Mouse (Mus musculus) embryonic facial prominence, embryonic 15.5 days (tissue): ENCODE results near the gene Gak. TPM values are rescaled to one million over a fixed set of nuclear protein-coding genes. Genes with fewer than 3 reads are reported as not detected.
A peak's percentile ranks its signal among the peaks of the same experiment; 100 is the strongest.

ENCODE experiments used
- ATAC-seq: fragments of 200-750 bp; cut with Nextera tagmentation; 2 replicates; pipeline ENCODE4 v1.8.0; 2017; ENCODE audit warnings: low read depth, moderate TSS enrichment; ENCODE audit not compliant: insufficient number of reproducible peaks, low FRiP score, low TSS enrichment
- H3K27ac ChIP-seq: fragments of 300-500 bp; sonication (generic); replicated peaks from 2 replicates; pipeline ENCODE4 v1.5.1; 2015; ENCODE audit warnings: mild to moderate bottlenecking, inconsistent platforms
- H3K27me3 ChIP-seq: fragments of 300-500 bp; sonication (generic); 2 replicates; pipeline ENCODE4 v1.6.1; 2015; ENCODE audit warnings: inconsistent platforms
- H3K36me3 ChIP-seq: fragments of 300-500 bp; sonication (generic); 2 replicates; pipeline ENCODE4 v1.6.1; 2015; ENCODE audit warnings: mild to moderate bottlenecking, inconsistent platforms
- H3K4me1 ChIP-seq: fragments of 300-500 bp; sonication (generic); 2 replicates; pipeline ENCODE4 v1.6.1; 2015; ENCODE audit warnings: inconsistent platforms
- H3K4me2 ChIP-seq: fragments of 300-500 bp; sonication (generic); replicated peaks from 2 replicates; pipeline ENCODE4 v1.6.1; 2015; ENCODE audit warnings: mild to moderate bottlenecking, inconsistent platforms
- H3K4me3 ChIP-seq: fragments of 300-500 bp; sonication (generic); replicated peaks from 2 replicates; pipeline ENCODE4 v1.5.1; 2015; ENCODE audit warnings: mild to moderate bottlenecking, inconsistent platforms
- H3K9ac ChIP-seq: fragments of 300-500 bp; sonication (generic); 2 replicates; pipeline ENCODE4 v1.6.1; 2015; ENCODE audit warnings: inconsistent platforms
- H3K9me3 ChIP-seq: fragments of 300-500 bp; sonication (generic); replicated peaks from 2 replicates; pipeline ENCODE4 v1.6.1; 2016; ENCODE audit warnings: inconsistent platforms
- WGBS: fragments of 180-500 bp; shearing (Covaris S2); methylation state at CpG from one replicate; pipeline ENCODE4 v1.1.7; 2015; 5-methylcytosine and 5-hydroxymethylcytosine counted together
- polyA plus RNA-seq: library from polyadenylated mRNA; unstranded; fragments of >200 nt; fragmentation: Nextera tagmentation; extraction: Ambion mirVana; gene quantifications from 2 replicates; pipeline ENCODE4 v1.2.1, GENCODE M21; 2015

Gak gene
- polyA plus RNA-seq, 1 experiment from 2014 or later = 56.4 TPM

DNA sequence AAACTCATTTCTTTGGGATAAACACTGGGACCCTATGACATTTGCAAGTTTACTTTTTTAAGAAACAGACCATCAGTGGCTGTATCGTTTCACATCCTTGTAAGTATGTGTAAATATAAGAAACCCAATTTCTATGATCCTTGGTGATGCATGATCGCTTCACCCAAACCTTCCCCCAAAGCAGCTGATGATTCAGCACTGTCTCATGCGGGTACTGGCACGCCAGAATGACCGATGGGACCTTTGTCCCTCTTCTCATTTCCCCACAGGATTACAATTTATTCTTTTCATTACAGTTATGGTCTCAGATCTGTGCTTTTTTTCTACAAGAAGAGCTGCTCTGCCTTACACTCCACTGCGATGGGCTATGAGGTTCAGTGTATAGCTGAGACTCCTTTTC lies 56.5 kb downstream of the Gak start:
- Histone ChIP-seq H3K9ac (no peak overlapping the region), H3K4me2 (no peak overlapping the region), H3K27me3 (no peaks in the 10 kb centered on the region), H3K36me3 (peaks cover 83% of the 10 kb centered on the region), H3K4me3 (no peak overlapping the region), H3K27ac (no peak overlapping the region), H3K9me3 (no peaks in the 10 kb centered on the region), H3K4me1 (no peaks in the 10 kb centered on the region)
- no peak for ATAC-seq
- WGBS = 93% methylated on average over 6 of the region's 6 CpGs

DNA sequence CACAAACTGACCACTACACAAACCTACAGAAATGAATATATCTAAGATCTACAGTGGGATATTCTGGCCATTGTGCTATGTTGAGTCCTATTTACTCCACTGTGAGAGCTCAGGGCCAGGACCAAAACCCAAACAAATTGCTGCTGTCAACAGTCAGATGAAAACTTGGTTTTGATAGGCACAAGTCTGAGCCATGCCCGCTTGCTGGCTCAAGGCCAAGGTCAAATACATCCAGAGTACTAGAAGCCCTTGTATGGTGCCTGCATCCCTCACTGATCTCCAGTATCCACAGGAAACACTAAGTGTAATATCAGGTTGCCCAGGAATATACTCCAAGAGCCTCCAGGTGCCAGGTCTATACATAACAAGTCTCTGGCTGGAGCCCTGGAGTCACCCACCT lies 58.6 kb downstream of the Gak start:
- H3K4me1 ChIP-seq = no peaks in the 10 kb centered on the region
- H3K27ac ChIP-seq = no peak overlapping the region
- 67% methylated on average over 1 of the region's 1 CpGs for WGBS
- H3K27me3 ChIP-seq = no peaks in the 10 kb centered on the region
- no peak overlapping the region for H3K9ac ChIP-seq
- H3K36me3 ChIP-seq = peaks cover 77% of the 10 kb centered on the region
- no peak overlapping the region for H3K4me3 ChIP-seq
- no peak overlapping the region for H3K4me2 ChIP-seq
- ATAC-seq = no peak
- H3K9me3 ChIP-seq = no peaks in the 10 kb centered on the region

- Histone ChIP-seq H3K9ac (no peak overlapping the region), H3K27me3 (no peaks in the 10 kb centered on the region), H3K4me2 (no peak overlapping the region), H3K9me3 (no peaks in the 10 kb centered on the region), H3K4me1 (no peaks in the 10 kb centered on the region), H3K4me3 (no peak overlapping the region), H3K27ac (no peak overlapping the region), H3K36me3 (peaks cover 51% of the 10 kb centered on the region)
- 89% methylated on average over 2 of the region's 2 CpGs for WGBS
- ATAC-seq = no peak
These were observed 62.5 kb downstream of the Gak start for GRCm38 (mm10) chr5:108567104-108567503.

GRCm38 (mm10) chr5:108566523-108566922 lies 63.0 kb downstream of the Gak start:
- H3K36me3 ChIP-seq = peaks cover 45% of the 10 kb centered on the region
- H3K4me3 ChIP-seq = no peak overlapping the region
- H3K27ac ChIP-seq = no peak overlapping the region
- no peaks in the 10 kb centered on the region for H3K27me3 ChIP-seq
- no peaks in the 10 kb centered on the region for H3K9me3 ChIP-seq
- H3K4me2 ChIP-seq = no peak overlapping the region
- H3K4me1 ChIP-seq = no peaks in the 10 kb centered on the region
- WGBS = 87% methylated on average over 4 of the region's 4 CpGs
- no peak for ATAC-seq
- no peak overlapping the region for H3K9ac ChIP-seq

- Histone ChIP-seq H3K27me3 (no peaks in the 10 kb centered on the region), H3K27ac (no peak overlapping the region), H3K36me3 (peaks cover 34% of the 10 kb centered on the region), H3K4me2 (no peak overlapping the region), H3K9me3 (no peaks in the 10 kb centered on the region), H3K4me1 (no peaks in the 10 kb centered on the region), H3K4me3 (no peak overlapping the region), H3K9ac (no peak overlapping the region)
- WGBS = 94% methylated on average over 2 of the region's 2 CpGs
- ATAC-seq = no peak
These were observed 64.2 kb downstream of the Gak start for GRCm38 (mm10) chr5:108565381-108565780.

DNA sequence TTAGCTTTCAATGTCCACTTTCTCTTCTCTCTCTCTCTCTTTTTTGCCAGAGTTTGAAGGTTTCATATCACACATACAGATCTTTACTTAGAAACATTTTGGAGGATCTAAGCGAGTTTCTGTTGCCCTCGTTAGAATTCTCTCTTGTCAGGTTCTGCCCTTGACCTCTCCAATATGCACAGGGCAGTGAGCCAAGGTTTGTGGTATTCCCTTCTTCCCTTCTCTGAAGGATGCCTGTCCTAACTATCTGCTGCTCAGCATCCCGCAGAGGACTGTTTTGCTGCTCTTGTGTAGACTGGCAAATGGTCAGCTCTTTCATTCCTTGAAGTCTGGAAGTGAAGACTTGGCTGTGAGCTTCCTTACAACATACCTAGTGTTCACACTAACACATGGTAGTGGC lies 65.2 kb downstream of the Gak start:
- peaks cover 24% of the 10 kb centered on the region for H3K36me3 ChIP-seq
- H3K9ac ChIP-seq = no peak overlapping the region
- no peak overlapping the region for H3K4me3 ChIP-seq
- 81% methylated on average over 3 of the region's 3 CpGs for WGBS
- no peak overlapping the region for H3K27ac ChIP-seq
- H3K4me2 ChIP-seq = no peak overlapping the region
- H3K9me3 ChIP-seq = no peaks in the 10 kb centered on the region
- no peaks in the 10 kb centered on the region for H3K4me1 ChIP-seq
- ATAC-seq = no peak
- no peaks in the 10 kb centered on the region for H3K27me3 ChIP-seq

DNA sequence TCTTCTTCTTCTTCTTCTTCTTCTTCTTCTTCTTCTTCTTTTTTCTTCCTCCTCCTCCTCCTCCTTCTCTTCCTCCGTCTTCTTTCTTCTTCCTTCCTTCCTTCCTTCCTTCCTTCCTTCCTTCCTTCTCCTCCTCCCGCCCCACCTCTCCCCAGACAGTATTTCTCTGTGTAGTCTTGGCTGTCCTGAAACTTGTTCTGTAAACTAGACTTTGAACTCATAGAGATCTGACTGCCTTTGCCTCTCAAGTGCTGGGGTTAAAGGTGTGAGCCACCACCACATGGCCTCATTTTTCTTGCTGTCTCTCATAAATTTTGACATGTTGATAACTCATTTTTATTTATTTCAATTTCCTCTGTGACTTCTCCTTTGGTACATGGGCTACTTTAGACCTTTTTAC lies 67.1 kb downstream of the Gak start:
- H3K36me3 ChIP-seq = peaks cover 7% of the 10 kb centered on the region
- H3K27ac ChIP-seq = no peak overlapping the region
- H3K4me3 ChIP-seq = no peak overlapping the region
- 84% methylated on average over 2 of the region's 2 CpGs for WGBS
- no peaks in the 10 kb centered on the region for H3K27me3 ChIP-seq
- H3K9ac ChIP-seq = no peak overlapping the region
- H3K4me2 ChIP-seq = no peak overlapping the region
- no peaks in the 10 kb centered on the region for H3K4me1 ChIP-seq
- H3K9me3 ChIP-seq = no peaks in the 10 kb centered on the region
- no peak for ATAC-seq

DNA sequence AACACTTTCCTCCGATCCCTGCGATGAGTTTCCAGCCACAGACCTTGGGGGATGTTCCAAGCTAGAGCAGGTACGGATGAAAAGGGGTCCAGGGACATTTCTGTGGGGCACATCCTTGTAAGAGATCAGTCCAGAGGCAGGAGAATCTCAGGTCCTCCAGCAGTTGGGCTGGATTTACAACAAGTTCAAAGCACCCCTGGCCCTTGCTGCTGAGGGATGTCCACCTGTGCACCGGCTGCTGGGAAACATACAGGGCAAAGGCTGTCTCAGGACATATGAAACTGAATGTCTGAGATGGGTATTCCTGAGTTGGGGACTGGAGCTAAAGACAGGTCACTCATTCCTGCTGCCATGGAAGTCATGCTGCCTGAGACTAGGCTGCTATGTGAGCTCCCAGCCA lies 72.6 kb downstream of the Gak start:
- WGBS = 78% methylated on average over 4 of the region's 4 CpGs
- H3K9me3 ChIP-seq = no peaks in the 10 kb centered on the region

DNA sequence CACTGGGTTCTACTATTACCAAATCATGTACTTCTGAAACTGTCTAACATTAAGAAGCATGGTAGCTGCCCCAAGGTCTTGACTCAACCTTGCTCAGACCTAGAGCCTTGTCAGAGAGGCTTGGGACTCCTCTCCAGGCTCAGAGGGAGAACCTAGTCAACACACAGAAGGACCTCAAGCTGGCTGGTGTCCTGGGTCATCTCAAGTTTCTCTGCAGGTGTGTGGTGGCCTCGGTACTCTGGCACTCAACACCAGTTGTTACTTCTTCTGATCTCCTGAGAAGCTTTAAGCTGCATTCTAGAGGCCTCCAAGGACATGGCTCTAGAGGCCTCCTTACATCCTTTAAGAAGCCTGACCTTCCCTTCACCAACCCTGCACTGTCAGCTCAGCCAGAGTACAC lies 75.5 kb downstream of the Gak start:
- Histone ChIP-seq H3K4me1 (peaks cover 13% of the 10 kb centered on the region), H3K4me2 (no peak overlapping the region), H3K4me3 (no peak overlapping the region), H3K9me3 (no peaks in the 10 kb centered on the region), H3K9ac (no peak overlapping the region), H3K27ac (no peak overlapping the region), H3K27me3 (peaks cover 30% of the 10 kb centered on the region), H3K36me3 (no peaks in the 10 kb centered on the region)
- WGBS = 62% methylated on average over 1 of the region's 1 CpGs
- no peak for ATAC-seq

More for the DNA sequence above, 72.6 kb downstream of the Gak start:
- Histone ChIP-seq H3K27me3 (0 out of 2 replicates have a peak, but pooled peaks cover 2% of the 10 kb centered on the region), H3K36me3 (no peaks in the 10 kb centered on the region), H3K4me3 (no peak overlapping the region), H3K27ac (no peak overlapping the region), H3K4me2 (no peak overlapping the region), H3K9ac (no peak overlapping the region), H3K4me1 (no peaks in the 10 kb centered on the region)
- ATAC-seq = no peak

DNA sequence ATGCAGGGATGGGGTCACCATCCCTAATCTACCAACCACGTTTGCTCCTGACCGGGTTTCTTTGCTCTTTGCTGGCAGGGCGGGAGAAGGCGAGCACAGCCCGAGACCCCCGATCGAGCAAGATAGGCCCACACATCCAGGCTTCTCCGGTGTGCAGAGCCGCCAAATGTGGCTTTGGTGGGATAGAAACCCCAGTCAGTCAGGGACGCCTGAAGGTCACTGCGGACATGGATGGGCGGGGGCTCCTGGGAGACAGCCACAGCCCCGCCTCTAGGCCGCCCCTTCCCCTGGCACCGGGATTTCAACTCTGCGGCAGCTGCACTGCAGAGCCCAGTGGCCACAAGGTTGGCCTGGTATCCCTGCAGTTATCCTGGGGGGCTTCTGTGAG lies 79.4 kb downstream of the Gak start:
- ATAC-seq = no peak
- Histone ChIP-seq H3K9me3 (no peaks in the 10 kb centered on the region), H3K36me3 (no peaks in the 10 kb centered on the region), H3K4me2 (peak overlapping the region; percentile 61), H3K4me3 (peak overlapping the region; percentile 31), H3K27me3 (peaks cover 36% of the 10 kb centered on the region), H3K4me1 (peaks cover 13% of the 10 kb centered on the region), H3K9ac (no peak overlapping the region), H3K27ac (no peak overlapping the region)
- 3% methylated on average over 16 of the region's 16 CpGs for WGBS

DNA sequence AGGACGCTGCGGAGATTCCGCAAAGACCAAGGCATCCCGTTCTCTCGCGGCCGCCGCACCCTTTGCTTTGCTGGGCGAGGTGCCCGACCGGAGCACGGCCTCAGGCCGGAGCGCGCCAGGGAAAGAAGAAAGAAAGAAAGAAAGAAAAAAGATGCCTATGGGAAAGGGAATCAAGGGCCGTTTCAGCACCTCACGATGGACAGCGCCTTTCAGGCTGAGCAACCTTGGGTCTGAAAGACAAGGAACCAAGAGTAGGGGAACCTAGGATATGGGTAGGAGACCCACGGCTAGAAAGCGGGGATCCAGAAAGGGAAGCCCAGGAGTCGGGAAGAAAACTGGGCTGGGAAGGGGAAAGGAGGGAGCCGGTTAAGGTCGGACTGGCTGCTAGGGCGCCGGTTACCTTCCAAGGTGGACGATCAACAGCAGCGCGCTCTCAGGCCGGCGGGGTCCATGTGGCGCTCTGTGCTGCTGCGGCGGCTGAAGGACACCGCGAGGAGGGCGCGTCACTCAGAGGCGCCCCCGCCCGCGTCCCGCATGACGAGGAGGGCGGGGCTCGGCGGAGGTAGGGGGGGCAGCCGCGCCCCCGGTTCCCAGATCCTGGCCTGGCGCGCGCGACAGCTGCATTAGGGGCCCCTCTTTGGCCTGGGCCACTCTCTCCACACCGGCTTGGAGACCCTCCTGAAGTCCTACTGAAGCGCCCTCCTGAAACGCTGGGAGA lies 79.9 kb downstream of the Gak start, which contains the start of gene Cplx1:
Cplx1 (minus strand) TSS at position 536 of the 718 bp plus-strand sequence.
- WGBS = under 1% methylated on average over 51 of the region's 56 CpGs
- H3K9me3 ChIP-seq = no peaks in the 10 kb centered on the region
- H3K36me3 ChIP-seq = no peaks in the 10 kb centered on the region
- H3K4me1 ChIP-seq = peaks cover 13% of the 10 kb centered on the region
- no peak for ATAC-seq
- peaks cover 36% of the 10 kb centered on the region for H3K27me3 ChIP-seq
- no peak within 1 kb of the TSS for H3K27ac ChIP-seq
- H3K4me3 ChIP-seq = peak within 1 kb of the TSS; percentile 31
- H3K4me2 ChIP-seq = peak within 1 kb of the TSS; percentile 61
- H3K9ac ChIP-seq = no peak within 1 kb of the TSS

DNA sequence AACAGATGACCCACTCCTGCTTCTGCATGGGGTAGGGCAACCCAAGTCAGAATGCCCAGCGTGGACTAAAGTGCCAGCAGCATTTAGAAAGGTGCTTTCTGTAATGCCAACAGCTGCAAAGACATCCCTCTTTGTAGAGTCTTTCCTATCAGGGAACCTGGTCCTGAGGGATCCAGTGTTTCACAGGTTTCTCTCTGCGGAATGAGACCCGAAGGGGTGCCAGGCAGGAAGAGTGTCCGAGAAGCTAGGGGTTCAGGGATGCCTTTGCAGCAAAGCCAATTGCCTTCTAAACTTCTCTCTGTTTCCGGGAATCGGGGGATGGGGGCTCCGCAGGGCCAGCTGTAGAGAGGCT lies 80.4 kb downstream of the Gak start:
- peak overlapping the region; percentile 31; the same call in 1 of the 2 replicates for H3K4me3 ChIP-seq
- no peak for ATAC-seq
- no peak overlapping the region for H3K27ac ChIP-seq
- H3K27me3 ChIP-seq = peaks cover 36% of the 10 kb centered on the region
- peak overlapping the region; percentile 61 for H3K4me2 ChIP-seq
- peaks cover 13% of the 10 kb centered on the region for H3K4me1 ChIP-seq
- WGBS = 17% methylated on average over 7 of the region's 7 CpGs
- H3K36me3 ChIP-seq = no peaks in the 10 kb centered on the region
- no peak overlapping the region for H3K9ac ChIP-seq
- H3K9me3 ChIP-seq = no peaks in the 10 kb centered on the region
